Mouse (Mus musculus) limb, embryonic 14.5 days (tissue): ENCODE data around the gene Xaf1. TPM values are rescaled to one million over a fixed set of nuclear protein-coding genes. Genes with fewer than 3 reads are reported as not detected.

ENCODE experiments used
- ATAC-seq: fragments of 200-750 bp; cut with Nextera tagmentation; 2 replicates; pipeline ENCODE4 v1.8.0; 2017; ENCODE audit warnings: low read depth, moderate number of reproducible peaks, moderate TSS enrichment; ENCODE audit not compliant: low FRiP score
- DNase-seq: peaks from one replicate; pipeline ENCODE4 v3.0.0-alpha.2; 2015; ENCODE audit warnings: low spot score
- H3K27ac ChIP-seq: fragments of 300-500 bp; sonication (generic); replicated peaks from 2 replicates; pipeline ENCODE4 v1.5.1; 2014; ENCODE audit warnings: low read depth, mild to moderate bottlenecking, low read length, moderate library complexity, mixed read lengths
- H3K27me3 ChIP-seq: fragments of 300-500 bp; sonication (generic); 2 replicates; pipeline ENCODE4 v1.6.1; 2014; ENCODE audit warnings: low read length, mixed read lengths; ENCODE audit not compliant: control insufficient read depth, insufficient read depth
- H3K36me3 ChIP-seq: fragments of 300-500 bp; sonication (generic); 2 replicates; pipeline ENCODE4 v1.6.1; 2014; ENCODE audit warnings: mild to moderate bottlenecking, low read length, moderate library complexity, mixed read lengths; ENCODE audit not compliant: control insufficient read depth, insufficient read depth
- H3K4me1 ChIP-seq: fragments of 300-500 bp; sonication (generic); 2 replicates; pipeline ENCODE4 v1.6.1; 2014; ENCODE audit warnings: antibody characterized with exemption, low read length, mixed read lengths; ENCODE audit not compliant: control insufficient read depth, insufficient read depth
- H3K4me2 ChIP-seq: fragments of 300-500 bp; sonication (generic); replicated peaks from 2 replicates; pipeline ENCODE4 v1.6.1; 2014; ENCODE audit warnings: low read depth, mild to moderate bottlenecking, low read length, moderate library complexity; ENCODE audit not compliant: severe bottlenecking
- H3K4me3 ChIP-seq: fragments of 300-500 bp; sonication (generic); replicated peaks from 2 replicates; pipeline ENCODE4 v1.5.1; 2014; ENCODE audit warnings: low read length
- H3K9ac ChIP-seq: fragments of 300-500 bp; sonication (generic); 2 replicates; pipeline ENCODE4 v1.6.1; 2014; ENCODE audit warnings: mild to moderate bottlenecking, low read depth, low read length, moderate library complexity; ENCODE audit not compliant: severe bottlenecking
- H3K9me3 ChIP-seq: fragments of 300-500 bp; sonication (generic); 2 replicates; pipeline ENCODE4 v1.6.1; 2016; ENCODE audit warnings: low read length; ENCODE audit not compliant: control insufficient read depth
- POLR2A ChIP-seq: fragments of 200-500 bp; IDR thresholded peaks from 2 replicates; pipeline ENCODE4 v1.8.0; 2012; ENCODE audit warnings: inconsistent platforms, mild to moderate bottlenecking, moderate library complexity, borderline replicate concordance; ENCODE audit not compliant: insufficient read depth, insufficient read length; ENCODE audit errors: extremely low read depth
- WGBS: fragments of 180-500 bp; shearing (Covaris S2); extraction: QIAGEN DNeasy Blood & Tissue Kit; methylation state at CpG from one replicate; pipeline ENCODE4 v1.1.7; 2014; 5-methylcytosine and 5-hydroxymethylcytosine counted together
- polyA plus RNA-seq, 2 experiments: library from polyadenylated mRNA; depleted of rRNA in 1 of 2; stranded (reverse) in 1 of 2; unstranded in 1 of 2; fragments of >200 nt; fragmentation: Nextera tagmentation in 1 of 2; extraction: Ambion mirVana in 1 of 2; gene quantifications; 2 replicates each; pipeline versions ENCODE4 v1.2.1 to v1.2.3; 2012 to 2014

The Xaf1 gene
- polyA plus RNA-seq, 2 experiments = 1.9 to 2.9 TPM

DNA sequence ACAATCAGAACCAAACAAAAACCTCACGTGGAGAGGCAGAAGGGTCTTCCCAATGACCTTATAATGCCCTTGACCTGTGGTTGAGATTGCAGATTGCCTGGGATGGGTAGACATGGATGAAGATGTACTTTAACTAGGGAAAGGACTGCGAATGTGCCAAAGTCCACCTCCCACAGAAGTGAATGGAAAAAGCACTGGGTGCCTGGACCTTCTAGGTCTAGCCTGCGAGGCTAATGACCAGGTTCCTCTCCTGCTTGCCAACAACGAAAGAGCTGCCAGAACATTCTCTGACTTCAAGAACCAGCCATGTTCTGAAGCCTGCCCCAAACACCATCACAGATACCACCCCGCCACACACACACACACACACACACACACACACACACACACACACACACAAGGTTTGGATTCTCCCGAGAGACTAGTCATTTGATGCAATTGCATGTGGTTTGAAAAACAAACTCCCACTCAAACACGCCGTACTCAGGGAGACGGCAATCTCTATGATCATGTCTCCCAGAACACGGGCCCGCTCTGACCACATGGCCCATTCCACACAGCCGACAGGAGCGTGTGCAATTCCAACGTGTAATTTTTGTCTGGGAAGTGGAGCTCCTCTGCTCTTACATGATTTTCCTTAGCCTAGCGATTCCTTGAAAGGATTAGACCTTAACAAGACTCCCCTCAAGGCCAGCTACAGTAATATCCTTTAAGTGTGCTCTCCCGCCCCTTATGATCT is 17.8 kb upstream of the Xaf1 start:
- Histone ChIP-seq H3K27ac (no peak overlapping the region), H3K4me3 (no peak overlapping the region), H3K27me3 (no peaks in the 10 kb centered on the region), H3K9me3 (no peaks in the 10 kb centered on the region), H3K36me3 (no peaks in the 10 kb centered on the region), H3K4me2 (no peak overlapping the region), H3K4me1 (no peaks in the 10 kb centered on the region), H3K9ac (no peak overlapping the region)
- DNase-seq (no peak), ATAC-seq (no peak)
- TF ChIP-seq POLR2A = no peak
- 81% methylated on average over 15 of the region's 16 CpGs for WGBS

DNA sequence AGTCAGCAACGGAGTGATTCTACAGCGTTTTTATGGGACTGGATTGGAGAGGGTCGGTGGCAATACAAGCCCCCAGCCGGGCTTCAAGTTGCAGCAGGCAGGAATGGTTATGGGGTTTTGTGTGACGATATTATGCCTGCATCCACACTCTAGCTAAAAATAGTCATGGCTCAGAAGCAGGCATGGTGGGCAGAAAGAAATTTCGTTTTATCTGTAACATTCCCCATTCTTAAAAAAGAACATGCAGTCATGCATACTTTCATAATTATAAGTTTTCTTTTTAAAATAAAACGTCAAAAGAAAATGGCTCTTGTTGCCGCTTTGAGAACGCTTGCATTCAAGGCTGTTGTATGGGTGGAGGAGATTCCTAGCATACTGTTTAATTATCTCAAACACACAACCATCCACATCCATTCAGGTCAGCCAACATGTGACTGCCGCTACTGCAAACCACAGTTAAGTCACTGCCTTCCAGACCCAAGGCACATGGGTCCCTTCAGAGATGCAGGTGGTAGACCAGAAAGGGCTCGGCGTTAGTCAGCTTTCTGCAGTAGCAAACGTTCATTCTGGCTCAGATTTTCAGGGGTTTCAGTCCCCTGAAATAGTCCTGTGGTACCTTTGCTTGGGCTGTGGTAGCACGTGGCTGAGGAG is 16.8 kb upstream of the Xaf1 start:
- Histone ChIP-seq H3K4me3 (no peak overlapping the region), H3K9me3 (no peaks in the 10 kb centered on the region), H3K36me3 (no peaks in the 10 kb centered on the region), H3K27me3 (no peaks in the 10 kb centered on the region), H3K4me2 (no peak overlapping the region), H3K27ac (no peak overlapping the region), H3K9ac (no peak overlapping the region), H3K4me1 (no peaks in the 10 kb centered on the region)
- ATAC-seq = no peak
- no peak for DNase-seq
- no peak for TF ChIP-seq POLR2A
- WGBS = 56% methylated on average over 14 of the region's 14 CpGs

DNA sequence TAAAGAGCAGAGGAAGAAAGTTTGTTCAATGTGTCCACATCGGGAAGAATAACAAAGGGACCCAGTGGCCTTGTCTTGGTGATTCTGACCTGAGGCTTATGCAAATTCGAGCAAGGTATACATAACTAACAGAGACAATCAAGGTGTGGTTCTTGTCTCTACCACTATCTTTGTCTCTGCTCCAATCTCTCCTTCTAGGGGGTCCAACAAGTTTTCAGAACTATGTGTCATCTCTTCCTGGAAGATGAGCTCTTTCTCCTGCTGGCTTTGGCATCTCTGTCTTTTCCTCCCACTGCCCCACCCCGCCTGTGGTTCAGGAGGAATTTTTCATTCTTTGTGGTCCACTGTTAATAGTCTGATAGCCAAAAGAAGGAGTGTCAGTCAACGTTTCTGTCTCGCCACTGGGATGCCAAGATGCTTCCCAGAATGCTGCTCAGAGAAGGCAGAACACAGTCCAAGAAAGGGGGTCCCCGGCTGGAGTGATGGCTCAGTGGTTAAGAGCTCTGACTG is 15.4 kb upstream of the Xaf1 start:
- TF ChIP-seq POLR2A = no peak
- no peaks in the 10 kb centered on the region for H3K9me3 ChIP-seq
- H3K27ac ChIP-seq = no peak overlapping the region
- DNase-seq (no peak), ATAC-seq (no peak)
- no peaks in the 10 kb centered on the region for H3K27me3 ChIP-seq
- H3K36me3 ChIP-seq = no peaks in the 10 kb centered on the region
- H3K4me3 ChIP-seq = no peak overlapping the region
- 79% methylated on average over 6 of the region's 6 CpGs for WGBS
- no peak overlapping the region for H3K4me2 ChIP-seq
- no peak overlapping the region for H3K9ac ChIP-seq
- no peaks in the 10 kb centered on the region for H3K4me1 ChIP-seq

DNA sequence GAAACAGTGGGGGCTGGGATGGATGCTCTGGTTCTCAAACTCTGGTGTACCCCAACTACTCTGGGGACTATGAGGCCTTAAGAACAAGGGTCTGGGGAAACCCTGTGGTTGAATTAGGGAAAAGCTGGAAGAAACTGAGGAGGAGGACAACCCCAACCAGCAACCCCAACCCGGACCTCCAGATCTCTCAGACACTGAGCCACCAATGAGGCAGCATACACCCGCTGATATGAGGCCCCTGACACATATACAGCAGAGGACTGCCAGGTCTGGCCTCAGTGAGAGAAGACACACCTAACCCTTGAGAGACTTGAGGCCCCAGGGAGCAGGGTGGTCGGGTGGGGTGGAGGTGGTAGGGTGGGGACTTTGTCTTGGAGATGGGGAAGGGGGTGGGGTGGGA is 14.8 kb upstream of the Xaf1 start:
- ATAC-seq (no peak), DNase-seq (no peak)
- no peak for TF ChIP-seq POLR2A
- Histone ChIP-seq H3K9me3 (no peaks in the 10 kb centered on the region), H3K4me3 (no peak overlapping the region), H3K9ac (no peak overlapping the region), H3K36me3 (no peaks in the 10 kb centered on the region), H3K27ac (no peak overlapping the region), H3K4me1 (no peaks in the 10 kb centered on the region), H3K27me3 (no peaks in the 10 kb centered on the region), H3K4me2 (no peak overlapping the region)
- WGBS = 77% methylated on average over 3 of the region's 3 CpGs

DNA sequence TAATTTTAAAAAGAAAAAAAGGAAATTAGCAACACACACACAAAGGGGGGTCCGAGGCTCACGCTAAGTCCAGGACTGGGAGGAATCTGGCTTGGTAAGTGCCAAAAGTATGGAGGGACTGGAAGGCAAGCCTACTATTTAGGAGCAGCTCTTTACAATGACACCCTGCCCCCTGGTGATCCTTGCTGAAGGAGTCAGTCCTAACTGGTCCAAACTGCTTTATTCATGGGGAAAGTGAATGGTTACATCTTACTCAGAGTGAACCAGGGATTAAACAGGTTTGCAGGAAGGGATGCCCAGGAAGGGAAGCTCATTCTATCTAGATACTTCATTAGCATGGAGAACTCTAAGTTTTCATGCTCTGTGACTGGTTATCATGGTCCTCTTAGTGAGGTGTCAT is 14.3 kb upstream of the Xaf1 start:
- no peak overlapping the region for H3K27ac ChIP-seq
- H3K27me3 ChIP-seq = no peaks in the 10 kb centered on the region
- H3K36me3 ChIP-seq = no peaks in the 10 kb centered on the region
- ATAC-seq (no peak), DNase-seq (no peak)
- no peak overlapping the region for H3K9ac ChIP-seq
- H3K4me3 ChIP-seq = no peak overlapping the region
- H3K4me2 ChIP-seq = no peak overlapping the region
- no peaks in the 10 kb centered on the region for H3K4me1 ChIP-seq
- TF ChIP-seq POLR2A = no peak
- 85% methylated on average over 2 of the region's 2 CpGs for WGBS
- no peaks in the 10 kb centered on the region for H3K9me3 ChIP-seq
